Mouse (Mus musculus): ENCODE measurements around the gene Cwc22.

Cwc22 gene

GRCm38 (mm10) chr2:77970556-77970955 is 24.4 kb upstream of the Cwc22 start:
- no peak for DNase-seq (ENCODE audit: low read depth, low spot score)

GRCm38 (mm10) chr2:77969956-77970355 is 23.8 kb upstream of the Cwc22 start:
- no peak for DNase-seq (ENCODE audit: low read depth, low spot score)

DNA sequence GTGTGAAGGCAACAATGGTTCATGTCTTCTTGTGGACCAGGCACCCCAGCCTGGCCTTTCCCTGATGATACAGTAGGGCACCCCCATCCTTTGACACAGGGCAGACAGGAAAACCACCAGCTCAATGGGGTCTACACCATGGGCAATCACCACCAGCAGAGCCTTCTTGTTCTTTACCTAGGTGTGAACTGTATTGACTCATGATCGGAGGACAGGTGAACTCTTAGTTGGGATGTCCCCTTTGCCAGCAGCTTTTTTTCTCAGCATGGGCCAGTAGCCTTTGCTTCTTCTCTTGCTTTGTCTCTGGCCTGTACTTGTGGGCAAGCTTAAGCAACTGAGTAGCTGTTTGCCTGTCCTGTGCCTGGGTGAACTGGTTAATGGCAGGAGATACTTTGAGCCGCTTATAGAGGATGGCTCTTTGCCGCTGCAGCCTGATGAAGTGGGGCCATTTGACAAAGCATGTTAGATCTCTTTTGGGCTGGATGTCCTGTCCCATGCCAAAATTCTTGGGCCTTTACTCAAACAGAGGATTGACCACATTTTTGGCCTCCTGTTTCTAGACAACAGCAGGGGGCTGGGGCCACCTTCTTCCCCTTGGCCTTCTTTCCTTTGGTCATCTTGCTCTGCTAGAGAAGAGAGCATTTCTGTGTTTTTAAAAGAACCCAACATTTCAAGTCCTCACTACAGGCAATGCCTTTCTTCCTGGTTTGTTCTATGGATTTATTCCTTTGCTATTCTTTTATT is 16.4 kb upstream of the Cwc22 start:
- DNase-seq (ENCODE audit: low read depth, low spot score) = no peak

- no peak for DNase-seq (ENCODE audit: low read depth, low spot score)
Measured at GRCm38 (mm10) chr2:77961256-77961655, 15.1 kb upstream of the Cwc22 start.

DNA sequence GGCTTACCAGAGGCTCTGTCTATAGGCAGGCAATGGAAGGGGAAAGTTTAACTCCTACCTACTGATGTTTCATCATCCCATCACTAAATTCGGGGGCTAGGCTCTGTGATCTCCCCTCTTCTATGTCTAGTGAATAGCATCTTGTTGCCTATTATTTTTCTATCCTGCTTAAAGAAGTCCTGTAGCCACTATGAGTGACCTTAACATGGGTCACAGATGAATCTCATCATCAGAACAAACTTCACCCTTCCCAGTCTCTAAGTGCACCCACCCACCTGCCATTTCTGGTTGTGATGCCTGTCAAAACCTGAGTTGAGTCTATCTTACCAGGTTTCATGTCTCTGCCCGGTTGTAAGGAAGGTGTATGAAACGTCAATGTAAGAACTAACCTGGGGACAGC is 14.5 kb upstream of the Cwc22 start:
- DNase-seq (ENCODE audit: low read depth, low spot score) = no peak

GRCm38 (mm10) chr2:77959341-77959740 is 13.2 kb upstream of the Cwc22 start:
- DNase-seq (ENCODE audit: low read depth, low spot score) = no peak

DNA sequence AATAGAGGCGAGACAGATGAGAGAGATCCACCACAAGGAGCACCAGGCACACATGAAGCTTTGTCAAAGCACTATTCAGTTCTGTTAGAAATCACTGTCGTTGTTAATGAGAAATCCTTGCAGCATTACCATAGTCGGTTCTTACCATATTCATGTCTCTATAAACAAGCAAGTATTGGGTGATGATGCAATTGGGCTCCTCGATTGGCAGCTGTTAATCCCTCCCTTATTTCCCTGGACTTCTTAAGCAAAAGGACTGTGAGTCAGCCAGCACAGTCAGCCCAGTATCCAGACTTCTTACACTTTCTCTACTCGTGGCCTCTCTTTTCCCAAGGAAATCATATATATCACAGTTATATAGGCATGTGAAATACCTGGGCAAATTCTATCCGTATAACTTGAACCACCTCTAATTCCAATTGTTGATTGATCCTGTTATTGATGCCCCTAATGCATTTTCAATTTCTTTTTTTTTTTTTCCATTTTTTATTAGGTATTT is 5.3 kb upstream of the Cwc22 start:
- DNase-seq (ENCODE audit: low read depth, low spot score) = no peak

- no peak for DNase-seq (ENCODE audit: low read depth, low spot score)
Measured at GRCm38 (mm10) chr2:77950111-77950510, 3.9 kb upstream of the Cwc22 start.

- DNase-seq (ENCODE audit: low read depth, low spot score) = no peak
Measured at GRCm38 (mm10) chr2:77949521-77949920, 3.3 kb upstream of the Cwc22 start.

GRCm38 (mm10) chr2:77948921-77949320 is 2.7 kb upstream of the Cwc22 start:
- DNase-seq (ENCODE audit: low read depth, low spot score) = no peak

GRCm38 (mm10) chr2:77948126-77948525 is 2.0 kb upstream of the Cwc22 start:
- DNase-seq (ENCODE audit: low read depth, low spot score) = no peak

- no peak for DNase-seq (ENCODE audit: low read depth, low spot score)
Measured at GRCm38 (mm10) chr2:77947161-77947870, 1.1 kb upstream of the Cwc22 start.

GRCm38 (mm10) chr2:77944860-77945595 is 1.1 kb downstream of the Cwc22 start:
- DNase-seq (ENCODE audit: low read depth, low spot score) = no peak

GRCm38 (mm10) chr2:77944281-77944680 is 1.9 kb downstream of the Cwc22 start:
- no peak for DNase-seq (ENCODE audit: low read depth, low spot score)

DNA sequence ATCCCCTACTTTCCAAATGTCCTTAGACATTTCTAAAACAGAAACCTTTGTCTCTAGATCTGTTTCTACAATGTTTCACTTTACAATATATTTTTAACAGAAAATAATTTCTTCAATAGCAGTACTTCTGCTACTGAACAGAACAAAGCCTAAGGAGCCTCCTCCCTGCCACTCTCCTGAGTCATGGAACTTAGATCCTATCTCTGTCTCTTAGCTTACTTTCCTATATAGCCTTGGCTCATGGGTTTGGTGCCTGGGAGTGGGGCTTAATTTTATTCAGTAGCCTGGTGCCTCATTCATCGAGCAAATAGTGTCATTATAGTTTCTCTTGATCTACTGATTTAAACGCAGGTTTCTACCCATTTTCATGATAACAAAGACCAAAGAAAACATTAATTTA is 4.2 kb downstream of the Cwc22 start:
- no peak for DNase-seq (ENCODE audit: low read depth, low spot score)

GRCm38 (mm10) chr2:77938317-77938716 is 7.9 kb downstream of the Cwc22 start:
- no peak for DNase-seq (ENCODE audit: low read depth, low spot score)

GRCm38 (mm10) chr2:77937818-77938217 is 8.4 kb downstream of the Cwc22 start:
- DNase-seq (ENCODE audit: low read depth, low spot score) = no peak

DNA sequence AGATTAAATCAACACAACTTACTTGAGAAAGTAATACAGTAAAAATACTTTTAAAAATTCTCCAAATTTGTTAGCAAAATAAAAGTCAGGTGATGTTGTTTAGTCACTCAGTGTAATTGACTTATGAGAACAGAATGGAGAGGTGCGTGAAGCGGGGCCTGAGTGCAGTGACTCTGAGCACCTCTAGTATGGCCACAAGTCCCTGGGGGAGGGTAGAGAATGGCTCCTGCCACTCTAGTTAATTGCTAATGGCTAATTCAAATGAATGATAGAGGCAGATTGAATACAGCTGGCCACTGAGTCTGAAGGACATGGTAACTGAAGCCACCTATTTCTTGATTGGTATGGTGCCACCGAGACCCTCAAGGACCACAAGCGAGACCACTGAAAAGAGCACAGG is 12.0 kb downstream of the Cwc22 start:
- DNase-seq (ENCODE audit: low read depth, low spot score) = no peak

DNA sequence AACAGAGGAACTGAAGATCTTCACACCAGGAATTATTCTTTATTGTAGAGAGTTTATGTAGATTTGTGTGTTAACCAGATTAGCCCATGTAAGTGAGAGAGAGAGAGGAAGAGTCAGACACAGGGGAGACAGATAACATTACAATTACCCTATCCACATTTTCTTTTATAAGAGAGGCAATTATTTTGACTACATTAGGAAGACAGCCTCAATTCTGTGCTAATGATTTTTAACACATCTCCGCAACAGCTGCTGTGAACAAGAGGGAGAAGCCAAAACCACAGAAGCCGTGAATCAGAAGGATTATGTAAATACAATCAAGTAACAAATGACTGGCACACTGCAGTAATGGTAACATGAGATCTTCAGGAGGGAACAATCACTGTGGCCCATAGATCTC is 12.5 kb downstream of the Cwc22 start:
- no peak for DNase-seq (ENCODE audit: low read depth, low spot score)

DNA sequence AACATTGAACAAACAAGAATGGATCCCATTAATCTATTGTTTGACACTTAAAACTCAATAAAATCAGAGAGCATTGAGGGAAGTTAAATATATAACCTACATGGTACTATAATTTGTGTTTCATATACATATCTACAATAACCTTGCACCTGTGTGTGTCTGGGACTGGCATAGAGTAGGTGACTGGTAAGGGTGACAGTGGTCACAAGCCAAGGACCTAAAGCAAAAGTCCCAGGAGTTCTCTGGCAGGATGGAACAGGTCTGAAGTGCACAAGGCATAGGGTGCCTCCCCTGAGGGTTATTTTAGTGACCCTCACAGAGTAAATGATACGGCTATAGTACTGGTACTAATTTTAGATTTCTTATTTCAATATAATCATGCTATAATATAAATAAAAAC is 14.2 kb downstream of the Cwc22 start:
- DNase-seq (ENCODE audit: low read depth, low spot score) = no peak

GRCm38 (mm10) chr2:77928352-77928751 is 17.8 kb downstream of the Cwc22 start:
- DNase-seq (ENCODE audit: low read depth, low spot score) = no peak

DNA sequence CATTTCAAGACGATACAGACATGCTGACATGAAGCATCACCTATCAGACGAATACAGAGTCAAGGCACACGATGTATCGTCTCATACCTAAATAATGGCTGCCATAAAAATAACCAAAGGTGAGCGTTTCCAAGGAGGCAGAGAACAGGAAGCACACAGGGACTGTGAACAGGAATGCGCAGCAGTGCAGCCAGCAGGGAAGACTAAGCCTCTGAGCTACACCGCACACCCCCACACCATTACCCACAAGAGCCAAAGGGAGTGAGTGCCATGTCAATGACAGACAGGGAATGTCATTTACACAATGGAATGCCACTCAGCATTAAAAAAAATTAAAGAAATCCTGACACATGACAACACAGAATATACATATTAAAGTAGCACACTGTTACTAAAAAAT is 19.7 kb downstream of the Cwc22 start:
- DNase-seq (ENCODE audit: low read depth, low spot score) = no peak
